Mouse (Mus musculus) testis, adult 2 months (tissue): ENCODE data around the gene Rapgef2.

Experiments
- CTCF ChIP-seq: fragments of 200-500 bp; IDR thresholded peaks from 2 replicates; pipeline ENCODE4 v1.5.1; 2012; ENCODE audit warnings: low read depth, mild to moderate bottlenecking, inconsistent platforms, low read length, moderate library complexity; ENCODE audit not compliant: control insufficient read depth, insufficient read depth, insufficient replicate concordance
- POLR2A ChIP-seq: fragments of 200-500 bp; IDR thresholded peaks from 2 replicates; pipeline ENCODE4 v1.6.1; 2012; ENCODE audit warnings: low read depth, mild to moderate bottlenecking, inconsistent platforms, low read length, moderate library complexity; ENCODE audit not compliant: control insufficient read depth

- TF ChIP-seq CTCF (no peak), POLR2A (no peak)
Observed at GRCm38 (mm10) chr3:79248208-79248607, 38.1 kb downstream of the Rapgef2 start.
